Mouse (Mus musculus): ENCODE data around the gene Ncor2. TPM values are rescaled to one million over a fixed set of nuclear protein-coding genes. Genes with fewer than 3 reads are reported as not detected.

Gene Ncor2
- total and polyA plus RNA-seq, 3 experiments = 5.0 to 46.8 TPM; not detected in 1

GRCm38 (mm10) chr5:125133651-125134050 is 45.4 kb downstream of the Ncor2 start:
- no peaks in the 10 kb centered on the region for H3K9me3 ChIP-seq (replicated peaks; ENCODE audit: insufficient read depth, low read length)

GRCm38 (mm10) chr5:125132566-125133260 is 46.3 kb downstream of the Ncor2 start:
- Histone ChIP-seq H3K9me3 (replicated peaks; ENCODE audit: insufficient read depth, low read length) (no peaks in the 10 kb centered on the region), H3K79me2 (ENCODE audit: control insufficient read depth, insufficient read depth, low read length, poor library complexity) (peaks cover 36% of the 10 kb centered on the region), H3K9ac (ENCODE audit: control insufficient read depth, low read depth, low read length, poor library complexity, severe bottlenecking) (no peak overlapping the region), H3K36me3 (ENCODE audit: control insufficient read depth in 1 of 2, insufficient read depth in 2 of 2, low read length in 2 of 2) (no peaks in the 10 kb centered on the region; a peak in 1 of 4 replicates), H3K4me1 (ENCODE audit: control insufficient read depth in 1 of 2, insufficient read depth in 2 of 2, low read length in 2 of 2) (peaks cover 0 to 18% of the 10 kb centered on the region in 2 experiments; a peak in 2 of 4 replicates), H3K27me3 (ENCODE audit: control insufficient read depth in 1 of 2, insufficient read depth in 2 of 2, low read length in 2 of 2) (no peaks in the 10 kb centered on the region), H3K27ac (ENCODE audit: control insufficient read depth, low read depth, low read length) (no peak overlapping the region), H3K4me3 (ENCODE audit: control insufficient read depth in 1 of 2, insufficient read depth in 1 of 2, low read depth in 2 of 2, low read length in 2 of 2) (no peak overlapping the region)
- no peak for TF ChIP-seq EP300 (IDR thresholded peaks at IDR 0.05; ENCODE audit: low read depth in 1 of 2, low read length in 2 of 2)
- no peak for TF ChIP-seq UBTF (IDR thresholded peaks at IDR 0.05; ENCODE audit: borderline replicate concordance, insufficient read depth, low read depth, low read length)
- TF ChIP-seq POLR2AphosphoS2 (IDR thresholded peaks at IDR 0.05; ENCODE audit: low read length) = no peak
- no peak for TF ChIP-seq USF2 (IDR thresholded peaks at IDR 0.05; ENCODE audit: borderline replicate concordance in 1 of 2, insufficient read depth in 1 of 2, low read depth in 1 of 2, low read length in 2 of 2)
- TF ChIP-seq NELFE (IDR thresholded peaks at IDR 0.05; ENCODE audit: low read depth, low read length) = no peak
- TF ChIP-seq NRF1 (IDR thresholded peaks at IDR 0.05; ENCODE audit: insufficient read depth, low read depth, low read length, poor library complexity, severe bottlenecking) = no peak
- TF ChIP-seq POLR2A (IDR thresholded peaks at IDR 0.05; ENCODE audit: control insufficient read depth in 1 of 2, insufficient read depth in 1 of 2, low read depth in 1 of 2, low read length in 2 of 2, poor library complexity in 1 of 2) = no peak
- TF ChIP-seq MYC (IDR thresholded peaks at IDR 0.05; ENCODE audit: low read depth, low read length) = no peak
- TF ChIP-seq ZMIZ1 (IDR thresholded peaks at IDR 0.05; ENCODE audit: low read depth, low read length) = no peak
- no peak for TF ChIP-seq MEF2A (IDR thresholded peaks at IDR 0.05; ENCODE audit: extremely low read depth, insufficient replicate concordance, low read depth, low read length, poor library complexity, severe bottlenecking)
- no peak for TF ChIP-seq RCOR1 (IDR thresholded peaks at IDR 0.05; ENCODE audit: low read depth, low read length)
- TF ChIP-seq SMC3 (IDR thresholded peaks at IDR 0.05; ENCODE audit: low read depth, low read length) = no peak
- no peak for TF ChIP-seq CHD2 (IDR thresholded peaks at IDR 0.05; ENCODE audit: low read length)
- no peak for DNase-seq (ENCODE audit: low read depth, low spot score)

More at GRCm38 (mm10) chr5:125133651-125134050, 45.4 kb downstream of the Ncor2 start:
- no peaks in the 10 kb centered on the region; a peak in 1 of 4 replicates for H3K36me3 ChIP-seq (ENCODE audit: control insufficient read depth in 1 of 2, insufficient read depth in 2 of 2, low read length in 2 of 2)
- peaks cover 39% of the 10 kb centered on the region for H3K79me2 ChIP-seq (ENCODE audit: control insufficient read depth, insufficient read depth, low read length, poor library complexity)
- DNase-seq (ENCODE audit: low read depth, low spot score) = no peak
- no peaks in the 10 kb centered on the region for H3K27me3 ChIP-seq (ENCODE audit: control insufficient read depth in 1 of 2, insufficient read depth in 2 of 2, low read length in 2 of 2)
- no peak for TF ChIP-seq POLR2AphosphoS5 (IDR thresholded peaks at IDR 0.05; ENCODE audit: borderline replicate concordance, low read depth, low read length)
- no peak for TF ChIP-seq UBTF (IDR thresholded peaks at IDR 0.05; ENCODE audit: borderline replicate concordance, insufficient read depth, low read depth, low read length)
- no peak for TF ChIP-seq MXI1 (IDR thresholded peaks at IDR 0.05; ENCODE audit: low read depth, low read length)
- TF ChIP-seq USF2 (IDR thresholded peaks at IDR 0.05; ENCODE audit: borderline replicate concordance in 1 of 2, insufficient read depth in 1 of 2, low read depth in 1 of 2, low read length in 2 of 2) = no peak
- no peak for TF ChIP-seq NRF1 (IDR thresholded peaks at IDR 0.05; ENCODE audit: insufficient read depth, low read depth, low read length, poor library complexity, severe bottlenecking)
- TF ChIP-seq EP300 (IDR thresholded peaks at IDR 0.05; ENCODE audit: low read depth in 1 of 2, low read length in 2 of 2) = no peak
- TF ChIP-seq ZMIZ1 (IDR thresholded peaks at IDR 0.05; ENCODE audit: low read depth, low read length) = no peak
- no peak for TF ChIP-seq TCF12 (IDR thresholded peaks at IDR 0.05; ENCODE audit: low read depth, low read length)
- no peak for TF ChIP-seq E2F4 (IDR thresholded peaks at IDR 0.05; ENCODE audit: borderline replicate concordance, low read depth, low read length)
- TF ChIP-seq BHLHE40 (IDR thresholded peaks at IDR 0.05; ENCODE audit: borderline replicate concordance, low read depth, low read length) = no peak
- TF ChIP-seq ZNF384 (IDR thresholded peaks at IDR 0.05; ENCODE audit: low read depth, low read length) = no peak
- TF ChIP-seq SMC3 (IDR thresholded peaks at IDR 0.05; ENCODE audit: low read depth, low read length) = no peak
- no peak for TF ChIP-seq CHD2 (IDR thresholded peaks at IDR 0.05; ENCODE audit: low read length)
- no peak for TF ChIP-seq USF1 (IDR thresholded peaks at IDR 0.05; ENCODE audit: low read depth, low read length)
- H3K9ac ChIP-seq (ENCODE audit: control insufficient read depth, low read depth, low read length, poor library complexity, severe bottlenecking) = no peak overlapping the region
- H3K27ac ChIP-seq (ENCODE audit: control insufficient read depth, low read depth, low read length) = no peak overlapping the region
- H3K4me1 ChIP-seq (ENCODE audit: control insufficient read depth in 1 of 2, insufficient read depth in 2 of 2, low read length in 2 of 2) = peaks cover 0 to 20% of the 10 kb centered on the region in 2 experiments; a peak in 2 of 4 replicates
- no peak overlapping the region for H3K4me3 ChIP-seq (ENCODE audit: control insufficient read depth in 1 of 2, insufficient read depth in 1 of 2, low read depth in 2 of 2, low read length in 2 of 2)
